Mouse (Mus musculus) urinary bladder, adult 18-20 months (tissue): Measurements from ENCODE around the gene Qrfpr.
A peak's percentile ranks its signal among the peaks of the same experiment; 100 is the strongest.

Experiments used
- DNase-seq, 2 experiments: peaks; one replicate each; pipeline ENCODE4 v3.0.0; 2022; ENCODE audit warnings: low spot score in 2 of 2, mixed read lengths in 2 of 2

The Qrfpr gene

DNA sequence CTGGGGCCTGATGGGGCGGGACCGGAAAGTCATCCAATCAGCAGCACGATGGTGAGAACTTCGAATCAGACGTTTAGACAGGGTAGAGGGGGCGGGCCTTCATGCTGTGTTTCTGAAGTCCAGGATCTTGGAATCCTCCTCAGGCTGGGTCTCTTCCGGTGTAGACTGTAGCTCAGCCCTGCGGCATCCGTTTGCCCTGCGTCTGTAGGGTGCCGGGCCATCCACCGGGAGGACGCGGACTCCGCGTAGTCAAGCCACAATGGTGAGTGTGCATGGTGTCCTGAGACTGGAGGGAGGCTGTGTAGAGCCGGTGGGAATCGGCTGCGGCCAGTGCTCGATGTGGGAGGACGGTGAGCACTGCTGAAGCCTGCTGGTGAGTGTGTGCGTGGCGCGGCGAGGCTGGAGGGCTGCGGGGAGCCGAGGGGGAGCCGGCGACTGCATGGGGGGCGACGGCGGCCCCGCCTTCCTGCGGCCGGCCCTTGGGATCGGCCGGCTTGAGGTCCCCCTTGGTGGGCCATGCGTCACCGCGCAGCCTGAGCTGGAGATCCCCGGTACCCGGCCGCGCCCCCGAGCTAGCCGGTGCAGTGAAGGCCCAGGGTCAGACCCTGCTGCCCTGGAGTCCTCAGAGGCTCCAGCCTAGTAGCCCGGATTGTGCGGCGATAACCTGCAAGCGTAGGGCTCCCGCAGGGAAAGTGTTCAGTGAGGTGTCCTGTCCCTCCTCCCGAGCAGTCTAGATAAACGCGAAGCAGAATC lies 71.0 kb downstream of the Qrfpr start, which contains the start of gene D3Ertd254e:
Gene D3Ertd254e, plus strand, starts transcription at position 84 of the 753 bp plus-strand sequence.
- peak; percentile 74 to 79 for DNase-seq

DNA sequence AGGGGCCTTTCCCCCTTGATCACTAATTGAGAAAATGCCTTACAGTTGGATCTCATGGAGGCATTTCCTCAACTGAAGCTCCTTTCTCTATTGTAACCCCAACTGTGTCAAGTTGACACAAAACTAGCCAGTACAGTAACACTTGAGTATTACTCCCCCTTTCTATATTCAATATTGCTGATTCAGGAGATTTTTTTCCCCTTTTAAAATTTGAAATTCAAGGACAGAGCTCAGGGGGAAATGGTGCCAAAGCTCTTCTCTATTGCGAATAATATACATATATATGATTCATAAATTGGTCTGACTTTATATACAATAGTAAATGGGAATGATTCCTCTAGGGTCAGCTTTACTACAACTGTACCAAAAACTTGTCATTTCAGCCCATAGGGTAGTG lies 71.6 kb downstream of the Qrfpr start:
- no peak for DNase-seq

DNA sequence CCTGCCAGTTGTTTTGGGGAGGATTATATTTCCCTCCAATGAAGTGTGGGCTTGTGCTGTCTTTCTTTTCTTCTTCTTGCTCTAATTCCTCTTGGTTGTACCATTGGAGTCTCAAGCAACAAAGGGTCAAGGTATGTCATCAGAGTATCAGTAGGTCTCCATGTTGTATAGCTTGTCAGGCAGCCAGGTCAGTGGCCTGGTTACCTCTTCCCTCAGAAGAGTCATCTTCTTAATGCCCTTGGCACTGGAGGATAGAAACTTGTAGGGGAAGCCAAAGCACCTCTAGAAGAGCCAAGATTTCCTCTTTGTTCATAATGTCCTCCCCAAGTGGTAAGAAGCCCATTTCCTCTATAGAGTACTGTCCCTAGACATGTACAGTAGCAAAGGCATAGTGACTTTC lies 83.1 kb downstream of the Qrfpr start:
- DNase-seq, result no peak

DNA sequence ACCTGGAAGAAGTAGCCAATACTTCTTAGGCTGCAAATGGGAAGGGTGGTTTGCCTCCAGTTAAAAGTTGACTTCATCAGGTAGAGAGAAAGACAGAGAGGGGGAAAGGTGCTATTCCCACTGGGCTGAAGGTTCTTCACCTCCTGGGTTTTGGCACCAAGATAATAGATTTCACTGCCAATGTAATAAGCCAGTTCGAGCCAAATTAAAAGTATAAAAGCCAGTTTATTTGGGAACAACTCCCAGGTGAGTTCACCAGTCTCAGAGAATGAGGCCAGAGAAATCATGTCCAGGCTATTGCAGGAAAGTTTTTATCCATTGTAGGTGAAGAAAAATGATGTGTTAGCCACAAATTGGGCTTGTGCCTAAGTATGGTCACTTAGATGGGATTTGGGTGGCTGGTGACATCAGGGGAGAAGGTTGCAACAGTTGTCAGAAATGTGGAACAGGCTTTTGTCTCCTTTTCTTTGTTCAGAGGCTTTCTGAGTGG lies 83.9 kb downstream of the Qrfpr start:
- no peak for DNase-seq

DNA sequence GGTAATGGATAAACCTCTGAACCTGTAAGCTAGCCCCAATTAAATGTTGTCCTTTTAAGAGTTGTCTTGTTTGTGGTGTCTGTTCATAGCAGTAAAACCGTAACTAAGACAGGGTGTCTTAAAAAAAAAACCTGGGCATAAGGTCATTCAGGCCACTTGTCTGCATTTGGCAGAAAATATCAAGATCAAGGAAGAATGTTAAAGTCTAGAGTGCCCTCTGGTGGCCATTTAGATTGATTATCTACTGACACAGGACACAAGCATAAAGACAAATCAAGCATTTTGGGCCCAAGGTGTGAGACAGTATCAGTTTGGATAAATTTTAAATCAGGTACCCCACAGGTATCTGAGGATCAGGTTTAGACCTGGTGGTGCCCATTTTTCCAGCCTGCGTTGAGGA lies 84.6 kb downstream of the Qrfpr start:
- no peak for DNase-seq

DNA sequence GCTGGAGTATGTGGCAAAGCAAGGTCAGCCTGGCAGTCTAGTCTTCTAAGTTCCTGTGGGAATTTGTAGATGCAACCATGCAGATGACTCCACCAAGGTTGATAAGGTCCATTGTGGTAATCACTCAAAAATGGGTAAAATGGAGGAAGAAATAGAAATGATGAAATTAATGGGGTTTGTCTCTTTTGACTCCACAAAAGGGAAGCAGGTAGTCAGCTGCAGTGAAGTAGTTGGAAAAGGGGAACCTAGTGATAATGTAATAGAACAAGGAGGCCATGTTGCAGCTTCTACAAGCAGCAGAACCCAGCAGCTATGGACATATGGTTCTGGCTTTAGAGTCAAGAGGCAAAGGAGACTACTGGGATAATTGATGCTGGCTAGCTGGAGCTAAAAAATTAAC lies 86.0 kb downstream of the Qrfpr start:
- DNase-seq, result no peak
